Mouse (Mus musculus) retina, postnatal 1 day (tissue): Measurements from ENCODE around the gene Gja8.

Source experiments
- DNase-seq: peaks from one replicate; pipeline ENCODE4 v3.0.0-alpha.2; 2012

Gene Gja8

DNA sequence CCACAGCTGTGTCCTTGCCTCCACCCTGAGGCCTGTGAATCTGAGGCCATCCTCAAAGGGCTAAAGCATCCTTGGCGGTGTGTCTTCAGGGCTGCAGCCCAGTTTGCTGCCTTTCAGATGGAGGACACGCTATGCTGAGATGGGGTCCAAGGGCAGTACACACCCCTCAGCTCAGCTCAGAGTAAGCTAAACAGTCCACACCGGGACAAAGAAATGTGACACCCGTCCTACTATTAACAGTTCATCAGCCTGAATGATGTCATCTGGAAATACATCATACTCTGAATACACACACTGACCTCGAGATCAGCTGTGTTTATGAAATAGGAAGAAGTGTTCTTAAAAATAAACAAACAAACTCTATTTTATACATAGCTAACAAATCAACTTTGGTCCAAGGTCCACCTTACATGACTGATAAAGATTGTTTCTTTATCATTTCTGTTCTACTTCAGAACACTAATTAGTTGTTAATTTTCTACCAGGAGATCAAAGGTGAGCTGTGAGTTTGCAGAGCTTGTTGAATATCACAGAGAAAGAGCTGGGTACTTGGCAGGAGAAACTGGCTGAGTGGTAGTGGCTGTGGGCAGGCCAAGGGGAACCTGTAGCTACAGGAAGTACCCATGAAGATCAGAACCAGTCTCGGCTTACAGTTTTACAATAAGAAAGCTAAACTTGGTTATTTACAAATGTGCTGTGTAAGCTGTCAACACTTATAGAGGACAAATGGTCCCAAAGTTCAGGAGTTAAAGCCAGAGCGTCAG is 50.8 kb downstream of the Gja8 start:
- no peak for DNase-seq

GRCm38 (mm10) chr3:96872501-96872900 is 53.3 kb downstream of the Gja8 start:
- no peak for DNase-seq

DNA sequence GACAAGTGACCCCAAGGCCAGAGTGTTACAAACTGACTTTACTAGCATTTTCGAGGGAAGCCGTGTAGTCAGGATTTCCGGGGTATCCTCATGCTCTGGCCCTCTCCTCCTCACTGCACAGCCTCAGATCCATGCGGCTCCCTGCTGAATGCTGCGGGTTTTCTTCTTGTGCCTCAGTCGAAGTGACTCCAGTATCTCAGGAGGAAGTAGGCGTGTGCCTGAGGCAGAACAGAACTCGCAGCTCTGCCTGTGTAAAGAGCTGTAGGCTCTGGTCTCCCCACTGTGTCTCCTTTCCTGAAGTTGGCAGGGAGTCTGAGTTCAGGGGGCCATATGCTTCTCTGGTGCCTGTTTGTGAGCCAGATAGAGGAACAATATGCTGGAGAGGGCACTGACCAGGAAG is 54.8 kb downstream of the Gja8 start:
- DNase-seq = no peak

DNA sequence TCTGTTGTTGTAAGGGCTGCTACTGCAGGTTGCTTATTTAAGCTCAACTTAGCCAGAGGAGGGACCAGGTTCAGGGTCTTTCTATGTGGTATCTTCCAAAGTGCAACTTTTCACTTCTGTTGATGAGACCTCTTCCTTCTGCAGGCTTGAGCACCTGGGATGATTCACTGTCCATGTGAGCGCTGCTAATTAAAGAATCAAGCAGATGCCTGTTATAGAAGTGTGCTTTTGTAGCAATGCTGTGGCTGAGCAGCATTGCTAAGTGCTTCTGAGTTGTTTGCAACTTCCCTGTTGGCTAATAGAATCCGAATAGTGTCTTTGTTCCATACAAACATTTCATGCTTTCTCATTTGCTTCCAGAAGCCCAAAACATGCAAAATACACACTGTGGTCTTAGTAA is 55.5 kb downstream of the Gja8 start:
- no peak for DNase-seq

- DNase-seq = no peak
Measured at GRCm38 (mm10) chr3:96869091-96869490, 56.7 kb downstream of the Gja8 start.

- no peak for DNase-seq
Measured at GRCm38 (mm10) chr3:96868566-96868965, 57.3 kb downstream of the Gja8 start.

DNA sequence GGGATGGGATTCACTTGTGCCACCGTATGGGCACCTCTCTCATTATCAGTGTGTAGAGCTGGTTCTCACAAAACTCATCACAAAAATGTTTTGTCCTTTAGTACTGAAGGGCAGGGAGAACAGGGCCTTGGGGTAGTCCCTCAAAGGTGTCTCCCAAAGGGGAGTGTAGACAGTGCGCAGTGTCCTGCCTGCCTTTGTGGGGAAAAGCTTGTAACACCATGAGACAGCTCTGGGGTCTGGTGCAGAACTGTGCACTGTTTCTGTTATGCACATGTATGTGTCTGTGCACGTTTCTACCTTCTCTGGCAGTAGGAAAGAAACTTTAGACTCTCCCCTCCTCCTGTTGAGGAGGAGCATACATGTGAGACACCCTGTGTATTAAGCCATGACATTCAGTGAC is 58.0 kb downstream of the Gja8 start:
- DNase-seq = no peak
